Mouse (Mus musculus) intestine, embryonic 16.5 days (tissue): ENCODE measurements at regions not wholly inside any gene's neighbourhood (a gene's known extent, or its start where the extent isn't known, plus 50 kb on each side); places are given as distances from the start of the nearest gene placed in this dataset.
A peak's percentile ranks its signal among the peaks of the same experiment; 100 is the strongest.

Experiments
- ATAC-seq: fragments of 200-750 bp; cut with Nextera tagmentation; 2 replicates; pipeline ENCODE4 v1.8.0; 2017; ENCODE audit warnings: moderate TSS enrichment, moderate library complexity
- H3K27ac ChIP-seq: fragments of 300-500 bp; sonication (generic); 2 replicates; pipeline ENCODE4 v1.5.1; 2014; ENCODE audit warnings: mild to moderate bottlenecking, low read length
- H3K27me3 ChIP-seq: fragments of 300-500 bp; sonication (generic); replicated peaks from 2 replicates; pipeline ENCODE4 v1.6.1; 2014; ENCODE audit warnings: low read length, control low read depth, mixed read lengths; ENCODE audit not compliant: control insufficient read depth, insufficient read depth
- H3K36me3 ChIP-seq: fragments of 300-500 bp; sonication (generic); 2 replicates; pipeline ENCODE4 v1.6.1; 2014; ENCODE audit warnings: low read length, control low read depth; ENCODE audit not compliant: control insufficient read depth, insufficient read depth
- H3K4me1 ChIP-seq: fragments of 300-500 bp; sonication (generic); 2 replicates; pipeline ENCODE4 v1.6.1; 2014; ENCODE audit warnings: low read length, control low read depth, mixed read lengths; ENCODE audit not compliant: control insufficient read depth, insufficient read depth
- H3K4me2 ChIP-seq: fragments of 300-500 bp; sonication (generic); 2 replicates; pipeline ENCODE4 v1.6.1; 2014; ENCODE audit warnings: low read depth, low read length, control low read depth
- H3K4me3 ChIP-seq: fragments of 300-500 bp; sonication (generic); 2 replicates; pipeline ENCODE4 v1.5.1; 2014; ENCODE audit warnings: mild to moderate bottlenecking, low read length
- H3K9ac ChIP-seq: fragments of 300-500 bp; sonication (generic); 2 replicates; pipeline ENCODE4 v1.6.1; 2014; ENCODE audit warnings: low read depth, low read length
- H3K9me3 ChIP-seq: fragments of 300-500 bp; sonication (generic); 2 replicates; pipeline ENCODE4 v1.6.1; 2016; ENCODE audit warnings: low read length, control low read depth; ENCODE audit not compliant: control insufficient read depth
- WGBS: fragments of 180-500 bp; shearing (Covaris S2); extraction: QIAGEN DNeasy Blood & Tissue Kit; methylation state at CpG from one replicate; pipeline ENCODE4 v1.1.7; 2014; 5-methylcytosine and 5-hydroxymethylcytosine counted together

DNA sequence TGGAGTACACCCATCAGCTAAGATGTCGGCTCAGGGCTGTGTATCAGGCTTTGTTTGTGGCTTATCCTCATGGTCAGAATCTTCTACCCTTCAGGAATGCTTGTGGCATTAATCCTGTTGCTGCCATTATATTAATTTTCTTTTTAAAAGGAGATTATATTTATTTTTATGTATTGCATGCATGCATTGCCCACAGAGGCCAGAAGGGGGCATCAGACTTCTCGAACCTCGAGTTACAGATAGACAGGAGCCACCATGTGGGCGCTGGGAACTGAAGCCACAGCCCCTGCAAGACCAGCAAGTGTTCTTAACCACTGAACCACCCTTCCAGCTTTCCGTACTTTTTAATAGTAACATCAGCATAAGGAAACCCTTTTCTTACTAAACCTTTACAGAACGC lies 134.7 kb upstream of the Pitx1 start:
- no peak overlapping the region for H3K4me3 ChIP-seq
- no peaks in the 10 kb centered on the region for H3K9me3 ChIP-seq
- 86% methylated on average over 6 of the region's 6 CpGs for WGBS
- H3K36me3 ChIP-seq, result no peaks in the 10 kb centered on the region
- no peak overlapping the region for H3K27ac ChIP-seq
- H3K4me1 ChIP-seq, result 0 out of 2 replicates have a peak, but pooled peaks cover 3% of the 10 kb centered on the region
- H3K27me3 ChIP-seq, result peaks cover 2% of the 10 kb centered on the region; the same call in 1 of the 2 replicates
- H3K9ac ChIP-seq, result no peak overlapping the region
- no peak for ATAC-seq
- no peak overlapping the region for H3K4me2 ChIP-seq

DNA sequence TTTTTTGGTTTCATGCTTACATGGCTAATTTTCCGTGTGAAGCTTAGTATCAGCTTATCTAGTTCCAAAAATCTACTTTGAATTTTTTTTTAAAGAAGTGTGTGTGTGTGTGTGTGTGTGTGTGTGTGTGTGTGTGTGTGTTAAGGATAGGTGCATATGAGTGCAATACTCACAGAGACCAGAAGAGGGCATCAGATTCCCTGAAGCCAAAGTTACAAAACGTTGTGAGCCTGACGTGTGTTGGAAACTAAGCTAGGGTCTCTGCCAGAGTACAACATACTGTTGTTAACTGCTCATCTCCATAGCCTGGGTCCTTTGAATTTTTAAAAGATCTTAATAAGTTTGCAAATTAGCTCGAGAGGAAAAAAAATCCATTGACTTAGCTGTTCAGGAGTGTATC lies 133.5 kb upstream of the Pitx1 start:
- no peak for ATAC-seq
- Histone ChIP-seq H3K4me3 (no peak overlapping the region), H3K4me2 (no peak overlapping the region), H3K27ac (no peak overlapping the region), H3K4me1 (0 out of 2 replicates have a peak, but pooled peaks cover 4% of the 10 kb centered on the region), H3K9ac (no peak overlapping the region), H3K9me3 (no peaks in the 10 kb centered on the region), H3K27me3 (peaks cover 13% of the 10 kb centered on the region), H3K36me3 (no peaks in the 10 kb centered on the region)
- WGBS, result 85% methylated on average over 4 of the region's 4 CpGs

DNA sequence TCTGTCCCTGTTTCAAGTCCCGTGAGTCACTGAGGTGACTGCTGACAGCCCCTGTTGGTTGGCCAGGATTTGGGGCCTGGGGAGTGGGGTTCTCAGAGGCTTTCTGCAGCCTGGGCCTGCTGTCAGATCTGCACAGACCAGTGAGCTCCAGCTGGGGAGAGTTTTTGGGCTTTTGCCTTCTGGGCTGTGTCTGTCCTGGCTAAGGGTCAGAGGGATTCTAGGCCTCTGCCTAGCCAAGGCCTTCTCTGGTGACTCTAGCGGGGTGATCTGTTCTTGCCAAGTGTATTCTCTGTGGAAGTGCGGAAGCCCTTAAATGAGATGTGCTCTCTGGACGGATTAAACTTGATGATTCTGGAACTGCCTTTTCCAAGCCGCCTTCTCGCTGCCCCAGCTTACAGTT lies 131.2 kb upstream of the Pitx1 start:
- no peak for ATAC-seq
- Histone ChIP-seq H3K27ac (no peak overlapping the region), H3K9me3 (no peaks in the 10 kb centered on the region), H3K4me3 (no peak overlapping the region), H3K4me1 (peaks cover 7% of the 10 kb centered on the region; the same call in 1 of the 2 replicates), H3K27me3 (peaks cover 30% of the 10 kb centered on the region), H3K9ac (no peak overlapping the region), H3K36me3 (no peaks in the 10 kb centered on the region), H3K4me2 (no peak overlapping the region)
- WGBS, result 86% methylated on average over 6 of the region's 6 CpGs

DNA sequence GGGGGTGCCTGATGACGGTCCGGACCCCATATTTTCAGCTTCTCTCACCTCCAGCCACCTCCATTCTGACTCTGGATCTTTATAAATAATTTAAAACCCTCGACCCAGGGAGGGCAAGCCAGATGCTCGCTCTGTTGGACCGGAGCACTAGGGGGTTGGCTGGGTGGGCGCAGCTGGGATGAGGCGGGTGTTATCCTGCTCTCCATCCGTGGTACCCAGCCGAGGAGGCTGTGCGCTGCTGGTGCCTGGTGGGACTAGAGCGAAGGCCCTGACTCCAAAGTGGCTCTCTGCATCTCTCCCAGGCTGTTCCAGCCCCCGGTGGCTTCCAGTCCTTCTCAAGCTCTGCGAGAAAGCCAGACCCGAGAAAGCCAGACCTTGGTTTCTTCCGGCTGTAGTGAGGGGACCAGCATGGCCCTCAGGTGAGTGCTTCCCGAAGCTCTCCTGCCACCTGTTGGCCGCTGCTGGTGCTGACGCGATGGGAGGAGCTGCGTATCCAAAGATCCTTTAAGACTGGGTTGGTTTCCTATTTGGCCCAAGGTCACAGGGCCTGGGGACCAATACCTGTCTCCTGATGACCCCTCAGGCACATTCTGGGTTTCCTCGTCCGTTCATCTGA lies 127.1 kb upstream of the Pitx1 start:
- no peak overlapping the region for H3K27ac ChIP-seq
- peak overlapping the region; percentile 42 for H3K4me2 ChIP-seq
- H3K9ac ChIP-seq, result no peak overlapping the region
- H3K27me3 ChIP-seq, result peaks cover 32% of the 10 kb centered on the region
- H3K36me3 ChIP-seq, result no peaks in the 10 kb centered on the region
- 12% methylated on average over 22 of the region's 22 CpGs for WGBS
- peak overlapping the region; percentile 34 for H3K4me3 ChIP-seq
- peak; percentile 76 for ATAC-seq
- H3K4me1 ChIP-seq, result peaks cover 7% of the 10 kb centered on the region; the same call in 1 of the 2 replicates
- H3K9me3 ChIP-seq, result no peaks in the 10 kb centered on the region

DNA sequence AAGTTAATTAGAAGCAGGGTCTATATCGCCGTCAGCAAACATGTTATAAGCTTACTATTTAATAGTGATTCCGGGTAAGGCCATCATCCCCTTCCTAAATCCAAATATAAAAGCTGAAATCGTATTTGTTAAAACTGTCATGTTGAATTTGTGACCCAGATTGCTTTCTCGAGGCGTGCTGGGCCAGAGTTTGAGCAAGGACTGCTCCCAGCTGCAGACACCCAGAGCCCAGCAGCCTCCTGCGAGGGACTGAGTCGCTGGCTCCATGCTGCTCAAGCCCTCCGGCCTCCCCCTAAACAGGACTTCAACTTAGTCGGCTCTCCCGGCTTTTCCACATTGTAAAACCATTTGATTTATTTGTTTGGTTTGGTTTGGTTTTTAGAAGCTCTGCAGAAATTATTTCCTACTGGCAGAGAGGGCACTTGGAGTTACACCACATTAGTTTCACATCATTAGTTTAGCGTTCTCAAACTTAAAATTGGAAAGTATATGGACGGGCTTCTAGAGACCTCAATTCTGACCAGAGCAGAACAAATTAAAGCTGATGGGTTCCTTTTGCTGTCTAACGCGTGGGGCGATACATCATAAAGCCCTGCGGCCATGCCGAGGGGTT lies 126.4 kb upstream of the Pitx1 start:
- peaks cover 37% of the 10 kb centered on the region for H3K27me3 ChIP-seq

DNA sequence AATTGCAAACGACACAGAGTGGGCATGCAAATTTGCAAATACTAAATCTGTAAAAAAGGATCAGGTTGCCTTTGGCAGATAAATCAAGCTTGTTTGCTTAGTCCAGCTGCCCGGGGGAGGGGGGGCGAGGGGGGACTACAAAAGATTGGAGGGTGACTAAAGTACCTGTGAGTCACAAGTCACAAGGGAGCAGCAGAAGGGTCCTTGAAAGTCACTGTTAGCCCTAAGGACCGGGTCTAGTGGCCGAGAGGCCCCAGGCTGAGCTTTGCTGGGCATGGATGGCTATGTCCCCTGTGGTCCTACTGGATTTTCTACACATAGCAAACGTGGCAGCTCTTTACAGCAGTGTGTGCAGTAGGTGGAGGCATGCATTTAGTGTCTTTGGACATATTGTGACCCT lies 118.4 kb upstream of the Pitx1 start:
- WGBS, result 57% methylated on average over 6 of the region's 6 CpGs
- H3K4me1 ChIP-seq, result no peaks in the 10 kb centered on the region
- H3K27me3 ChIP-seq, result peaks cover 14% of the 10 kb centered on the region; the same call in 1 of the 2 replicates
- H3K4me3 ChIP-seq, result no peak overlapping the region
- no peaks in the 10 kb centered on the region for H3K36me3 ChIP-seq
- H3K27ac ChIP-seq, result no peak overlapping the region
- no peak for ATAC-seq
- no peak overlapping the region for H3K4me2 ChIP-seq
- H3K9me3 ChIP-seq, result no peaks in the 10 kb centered on the region
- H3K9ac ChIP-seq, result no peak overlapping the region

More for the DNA sequence above, 126.4 kb upstream of the Pitx1 start:
- no peaks in the 10 kb centered on the region for H3K36me3 ChIP-seq
- ATAC-seq, result no peak
- H3K27ac ChIP-seq, result no peak overlapping the region
- H3K4me3 ChIP-seq, result no peak overlapping the region
- 26% methylated on average over 18 of the region's 18 CpGs for whole genome bisulfite sequencing
- H3K4me1 ChIP-seq, result peaks cover 7% of the 10 kb centered on the region; the same call in 1 of the 2 replicates
- H3K4me2 ChIP-seq, result no peak overlapping the region
- H3K9me3 ChIP-seq, result no peaks in the 10 kb centered on the region
- no peak overlapping the region for H3K9ac ChIP-seq

DNA sequence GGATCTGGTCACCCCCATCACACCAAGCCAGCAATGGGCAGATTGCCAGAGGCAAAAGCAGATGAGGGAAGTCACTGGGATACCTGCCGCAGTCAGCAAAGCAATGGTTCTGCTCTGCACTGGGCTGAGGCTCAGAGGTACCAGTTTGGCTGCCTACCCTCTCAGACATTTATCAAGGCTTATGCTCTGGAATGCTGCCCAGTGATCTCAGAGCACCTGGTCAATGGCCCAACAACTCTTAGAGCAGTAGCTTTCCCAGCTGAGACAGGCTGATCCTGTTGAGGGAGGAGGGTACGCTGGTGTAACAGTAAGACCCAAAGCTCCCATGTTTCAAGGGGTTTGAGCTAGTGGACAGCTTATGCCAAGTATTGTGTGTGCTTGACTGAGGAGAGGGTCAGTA lies 117.4 kb upstream of the Pitx1 start:
- Histone ChIP-seq H3K4me1 (no peaks in the 10 kb centered on the region), H3K27ac (no peak overlapping the region), H3K36me3 (no peaks in the 10 kb centered on the region), H3K9me3 (no peaks in the 10 kb centered on the region), H3K9ac (no peak overlapping the region), H3K27me3 (peaks cover 14% of the 10 kb centered on the region; the same call in 1 of the 2 replicates), H3K4me3 (no peak overlapping the region), H3K4me2 (no peak overlapping the region)
- ATAC-seq, result no peak
- 100% methylated on average over 2 of the region's 2 CpGs for whole genome bisulfite sequencing

DNA sequence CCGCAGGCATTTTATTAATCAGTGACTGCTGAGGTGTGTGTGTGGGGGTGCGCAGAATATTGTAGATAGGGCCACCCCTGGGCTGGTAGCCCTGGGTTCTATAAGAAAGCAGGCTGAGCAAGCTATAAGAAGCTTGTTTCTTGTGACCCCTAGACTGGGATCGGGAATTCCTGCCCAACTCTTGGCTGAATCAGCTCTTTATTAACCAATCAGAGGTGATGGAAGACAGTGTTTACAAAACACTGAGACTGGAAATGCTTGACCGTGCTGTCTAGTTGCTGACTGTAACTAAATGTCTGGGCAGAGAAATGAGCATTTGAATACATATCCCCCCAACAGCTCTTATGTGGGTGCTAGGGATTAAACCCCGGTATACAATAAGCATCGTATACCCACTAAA lies 114.8 kb upstream of the Pitx1 start:
- Histone ChIP-seq H3K9me3 (no peaks in the 10 kb centered on the region), H3K4me2 (no peak overlapping the region), H3K9ac (no peak overlapping the region), H3K36me3 (no peaks in the 10 kb centered on the region), H3K4me1 (no peaks in the 10 kb centered on the region), H3K27ac (no peak overlapping the region), H3K4me3 (no peak overlapping the region), H3K27me3 (peaks cover 6% of the 10 kb centered on the region; the same call in 1 of the 2 replicates)
- 73% methylated on average over 6 of the region's 6 CpGs for WGBS
- no peak for ATAC-seq

DNA sequence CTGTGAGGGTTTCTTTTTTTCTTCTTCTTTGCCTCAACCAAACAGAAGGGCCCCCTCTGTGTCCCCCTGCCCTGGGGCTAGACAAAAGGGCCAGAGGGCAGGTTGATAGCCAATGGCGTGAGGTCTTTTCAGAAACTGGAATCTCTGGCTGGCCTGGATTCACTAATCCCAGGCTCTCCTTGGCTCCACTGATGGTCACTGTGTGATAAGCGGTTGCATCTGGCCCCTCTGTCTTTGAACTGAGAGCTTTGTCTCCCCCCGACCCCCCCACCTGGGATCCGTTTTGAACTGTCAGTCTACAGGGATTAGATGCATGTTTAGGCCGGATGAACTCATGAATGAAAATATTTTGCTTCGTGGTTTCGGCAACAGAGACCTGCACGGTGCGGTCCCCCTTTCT lies 112.6 kb upstream of the Pitx1 start:
- H3K9me3 ChIP-seq, result no peaks in the 10 kb centered on the region
- H3K4me2 ChIP-seq, result no peak overlapping the region
- no peak overlapping the region for H3K9ac ChIP-seq
- H3K36me3 ChIP-seq, result no peaks in the 10 kb centered on the region
- peaks cover 1% of the 10 kb centered on the region; the same call in 1 of the 2 replicates for H3K27me3 ChIP-seq
- H3K27ac ChIP-seq, result no peak overlapping the region
- WGBS, result 78% methylated on average over 9 of the region's 9 CpGs
- no peak overlapping the region for H3K4me3 ChIP-seq
- no peak for ATAC-seq
- H3K4me1 ChIP-seq, result no peaks in the 10 kb centered on the region
